Mouse (Mus musculus) adrenal gland, adult 8-10 months (tissue): Measurements from ENCODE around the gene Gm12845. TPM values are rescaled to one million over a fixed set of nuclear protein-coding genes. Genes with fewer than 3 reads are reported as not detected.

Experiments
- DNase-seq: peaks from one replicate; pipeline ENCODE4 v3.0.0; 2022
- total RNA-seq, 4 experiments: library from RNA; stranded (reverse); gene quantifications; 2 replicates each; pipeline ENCODE4 v1.2.4; 2022

Gene Gm12845
- not detected for total RNA-seq

DNA sequence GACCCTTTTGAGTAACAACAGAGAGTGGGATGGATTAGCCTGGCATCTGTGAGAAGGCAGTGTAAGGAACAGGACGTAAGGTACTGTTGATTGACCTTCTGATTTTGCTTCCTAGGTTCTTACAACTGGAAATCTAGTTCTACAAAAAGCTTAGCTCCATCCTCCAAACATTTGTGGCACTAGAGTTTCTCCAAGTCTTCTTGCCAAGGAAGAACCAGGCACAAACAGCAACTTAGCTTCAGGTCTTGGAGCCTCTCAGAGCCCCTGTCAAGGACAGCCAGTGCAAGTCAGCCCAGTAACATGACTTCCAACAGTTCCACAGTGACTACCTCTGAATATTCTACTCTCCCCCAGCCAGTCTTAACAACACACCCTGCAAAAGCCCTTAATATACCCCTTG, at the start of gene Gm12845:
Gm12845 (plus strand) TSS at position 301 of the 400 bp plus-strand sequence.
- no peak for DNase-seq

DNA sequence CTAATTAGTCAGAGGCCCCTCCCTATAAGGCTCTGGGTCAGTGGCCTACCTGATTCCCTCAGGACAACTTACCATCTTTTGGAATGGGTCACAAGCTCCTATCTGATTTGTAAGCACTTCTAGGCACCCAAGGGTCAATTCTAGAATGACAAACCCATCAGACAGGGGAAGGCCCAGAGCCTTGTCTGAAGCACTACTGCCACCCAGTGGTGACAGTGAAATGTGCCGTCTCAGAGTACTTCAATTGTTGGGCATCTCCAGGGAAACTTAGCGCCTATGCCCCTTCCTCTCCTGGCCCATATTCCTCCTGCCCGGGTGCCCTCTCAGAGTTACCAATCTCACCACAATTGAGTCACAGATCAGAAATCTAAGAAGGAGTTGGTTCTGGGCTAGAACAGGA, 47.3 kb upstream of the Gm12845 start:
- DNase-seq, result peak; percentile 34

- DNase-seq, result no peak
Observed at GRCm38 (mm10) chr4:117680963-117681362, 43.2 kb upstream of the Gm12845 start.

DNA sequence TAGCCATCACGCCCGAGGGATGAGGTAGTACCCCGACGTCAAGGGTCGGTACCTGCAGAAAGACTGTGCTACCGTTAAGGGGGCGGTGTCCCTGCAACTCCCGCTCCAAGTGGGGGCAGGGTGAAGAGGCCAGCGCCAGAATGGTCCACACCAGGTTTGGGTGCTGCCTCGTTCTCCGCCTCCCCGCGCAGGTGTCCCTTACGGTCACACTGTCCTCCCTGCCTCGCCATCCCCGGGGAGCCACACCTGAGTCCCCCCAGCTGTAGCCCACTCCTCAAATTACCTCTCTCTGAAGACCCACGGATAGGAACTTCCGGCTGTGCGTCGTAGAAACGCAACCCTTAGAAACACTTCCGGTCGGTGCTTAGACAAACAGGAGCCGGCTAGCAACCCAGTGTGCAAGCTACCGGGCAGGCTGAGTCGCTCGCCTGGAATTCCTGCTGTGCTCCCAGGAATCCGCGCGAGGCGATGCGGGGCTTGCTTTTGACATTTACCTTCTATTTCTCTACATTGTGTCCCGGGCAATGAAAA, 42.2 kb upstream of the Gm12845 start, which contains the start of gene Dmap1:
Dmap1 (minus strand) TSS at position 343 of the 531 bp plus-strand sequence.
- peak; percentile 65 for DNase-seq

DNA sequence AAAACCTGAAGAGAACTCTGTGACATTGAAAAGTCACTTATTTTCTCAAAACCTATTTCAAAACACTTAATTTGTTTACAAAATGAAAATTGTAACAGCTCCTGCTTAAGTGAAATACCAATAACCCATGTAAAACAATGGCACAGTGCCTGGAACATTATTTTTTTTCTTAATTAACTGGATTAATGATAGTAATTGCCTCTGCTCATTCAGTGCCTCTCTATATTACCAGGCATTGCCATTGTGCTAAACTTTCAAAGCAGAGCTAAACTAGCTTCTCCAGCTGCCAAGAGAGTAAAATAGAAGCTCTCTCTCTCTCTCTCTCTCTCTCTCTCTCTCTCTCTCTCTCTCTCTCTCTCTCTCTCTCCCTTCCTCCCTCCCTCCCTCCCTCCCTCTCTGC, 41.7 kb upstream of the Gm12845 start:
- no peak for DNase-seq

- no peak for DNase-seq
Observed at GRCm38 (mm10) chr4:117683048-117683768, 41.0 kb upstream of the Gm12845 start.

GRCm38 (mm10) chr4:117686354-117686753, 37.9 kb upstream of the Gm12845 start:
- no peak for DNase-seq

DNA sequence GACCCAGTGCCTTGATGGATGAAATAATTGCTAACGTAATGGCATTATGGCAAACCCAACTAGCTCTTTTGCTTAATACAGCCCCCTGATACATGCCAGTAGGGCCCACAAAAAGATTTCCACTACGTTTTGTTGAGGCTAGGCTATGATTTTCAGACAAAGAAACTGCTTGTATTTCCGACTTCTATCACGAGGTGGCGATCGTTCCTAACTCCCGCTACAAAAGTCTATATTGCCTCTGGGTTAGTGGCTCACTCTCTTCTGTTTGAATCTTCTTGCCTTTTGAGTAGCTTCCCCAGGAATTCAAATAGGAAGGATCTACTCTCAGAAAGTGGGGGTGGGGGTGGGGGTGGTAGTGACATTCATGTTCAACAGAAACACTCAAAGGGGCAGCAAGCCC, 18.9 kb upstream of the Gm12845 start:
- no peak for DNase-seq

DNA sequence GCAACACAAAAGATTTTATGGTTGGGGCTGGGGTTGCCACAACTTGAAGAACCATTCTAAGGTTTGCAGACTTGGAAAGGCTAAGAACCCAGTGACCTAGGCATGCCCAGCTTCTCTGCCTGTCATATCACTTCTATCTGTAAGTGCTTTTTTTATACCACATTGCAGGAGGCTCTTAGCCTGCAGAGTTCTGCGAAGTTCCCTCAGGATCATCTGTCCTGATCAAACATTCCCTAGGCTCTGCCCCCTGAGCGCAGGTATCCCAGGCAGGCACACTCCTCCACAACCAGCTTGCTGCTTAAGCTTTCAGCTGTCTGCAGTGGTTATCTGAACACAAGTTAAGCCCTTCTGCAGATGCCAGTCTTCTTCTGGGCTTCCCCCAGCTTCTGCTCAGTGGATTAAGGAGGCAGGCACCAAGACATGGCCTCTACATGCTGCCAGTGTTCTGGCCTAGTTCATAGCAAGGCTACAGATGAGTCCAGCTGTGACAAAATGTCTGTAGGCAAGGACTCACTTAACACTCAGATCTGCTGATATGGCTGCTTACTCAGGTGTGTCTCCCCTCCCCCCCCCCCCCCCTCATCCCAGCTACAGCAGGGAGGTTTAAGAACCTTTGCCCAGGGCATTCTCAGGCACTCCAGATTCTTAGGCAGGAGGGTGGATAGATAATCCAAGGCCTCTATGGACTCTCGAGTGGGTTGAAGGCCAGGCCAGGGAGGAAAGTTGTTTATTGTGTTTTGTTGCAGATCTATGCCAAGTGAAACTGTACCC, 15.2 kb upstream of the Gm12845 start:
- DNase-seq, result no peak

GRCm38 (mm10) chr4:117712314-117712713, 11.9 kb upstream of the Gm12845 start:
- no peak for DNase-seq

GRCm38 (mm10) chr4:117713303-117714098, 10.7 kb upstream of the Gm12845 start:
- no peak for DNase-seq

- DNase-seq, result no peak
Observed at GRCm38 (mm10) chr4:117731926-117732325, 7.7 kb downstream of the Gm12845 start.

GRCm38 (mm10) chr4:117737559-117737958, 13.3 kb downstream of the Gm12845 start:
- DNase-seq, result peak; percentile 3

GRCm38 (mm10) chr4:117752469-117752868, 28.3 kb downstream of the Gm12845 start:
- DNase-seq, result peak; percentile 38

DNA sequence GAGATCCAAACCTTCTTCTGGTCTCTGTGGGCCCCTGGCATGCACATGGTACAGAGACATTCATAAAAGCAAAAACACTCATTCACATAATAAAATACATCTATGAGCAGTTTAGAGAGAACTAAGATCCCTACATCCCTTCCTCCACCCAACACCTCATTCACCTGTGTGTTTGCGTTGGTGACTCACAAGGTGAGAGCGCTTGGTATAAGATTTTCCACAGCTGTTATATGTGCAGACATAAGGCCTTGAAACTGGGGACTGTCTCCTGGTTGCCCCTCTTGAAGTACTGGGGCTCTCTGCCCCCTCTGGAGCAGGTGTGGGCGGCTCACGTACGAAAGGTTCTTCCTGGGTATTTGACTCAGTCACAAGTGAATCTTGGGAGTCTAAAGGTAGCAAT, 35.9 kb downstream of the Gm12845 start:
- DNase-seq, result no peak

DNA sequence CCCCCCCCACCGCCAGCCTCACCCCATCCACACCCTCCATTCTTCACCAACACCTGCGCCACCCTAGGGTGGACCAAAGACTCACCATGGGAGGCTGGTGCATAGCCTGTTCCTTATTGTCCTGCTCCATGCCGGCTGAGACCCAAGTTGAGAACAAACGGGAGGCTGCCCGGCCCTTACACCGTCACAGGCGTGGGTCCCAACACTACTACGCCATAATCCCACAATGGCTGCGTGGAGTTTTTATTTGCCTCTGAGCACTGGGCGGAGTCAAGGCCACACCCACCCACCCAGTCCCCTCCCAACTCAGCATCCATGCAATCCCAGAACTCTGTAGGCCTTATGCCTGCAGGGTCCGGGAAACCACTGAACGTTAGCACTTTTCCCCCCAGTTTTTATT, 41.2 kb downstream of the Gm12845 start, which contains the start of gene Klf17:
Klf17 (minus strand) TSS at position 233 of the 400 bp plus-strand sequence.
- no peak for DNase-seq

GRCm38 (mm10) chr4:117770935-117771334, 46.7 kb downstream of the Gm12845 start:
- DNase-seq, result peak; percentile 30

GRCm38 (mm10) chr4:117772960-117773359, 48.7 kb downstream of the Gm12845 start:
- no peak for DNase-seq
